Mouse (Mus musculus) heart, embryonic 11.5 days (tissue): ENCODE data around the gene Gm340. TPM values are rescaled to one million over a fixed set of nuclear protein-coding genes. Genes with fewer than 3 reads are reported as not detected.
A peak's percentile ranks its signal among the peaks of the same experiment; 100 is the strongest.

Source experiments
- ATAC-seq: fragments of 200-750 bp; cut with Nextera tagmentation; replicated peaks from 2 replicates; pipeline ENCODE4 v1.8.0; 2017; ENCODE audit warnings: moderate library complexity; ENCODE audit not compliant: insufficient number of reproducible peaks, low FRiP score, low TSS enrichment
- H3K27ac ChIP-seq: fragments of 300-500 bp; sonication (generic); 2 replicates; pipeline ENCODE4 v1.5.1; 2014; ENCODE audit warnings: mild to moderate bottlenecking, low read depth, low read length
- H3K27me3 ChIP-seq: fragments of 300-500 bp; sonication (generic); 2 replicates; pipeline ENCODE4 v1.6.1; 2014; ENCODE audit warnings: mild to moderate bottlenecking, low read length, mixed read lengths; ENCODE audit not compliant: control insufficient read depth, insufficient read depth
- H3K36me3 ChIP-seq: fragments of 300-500 bp; sonication (generic); 2 replicates; pipeline ENCODE4 v1.6.1; 2014; ENCODE audit warnings: mild to moderate bottlenecking, low read length, moderate library complexity, mixed read lengths; ENCODE audit not compliant: control insufficient read depth, insufficient read depth
- H3K4me1 ChIP-seq: fragments of 300-500 bp; sonication (generic); 2 replicates; pipeline ENCODE4 v1.6.1; 2014; ENCODE audit warnings: low read length; ENCODE audit not compliant: control insufficient read depth, insufficient read depth
- H3K4me2 ChIP-seq: fragments of 300-500 bp; sonication (generic); 2 replicates; pipeline ENCODE4 v1.6.1; 2014; ENCODE audit warnings: mild to moderate bottlenecking, moderate library complexity
- H3K4me3 ChIP-seq: fragments of 300-500 bp; sonication (generic); 2 replicates; pipeline ENCODE4 v1.5.1; 2014; ENCODE audit warnings: low read depth, low read length
- H3K9ac ChIP-seq: fragments of 300-500 bp; sonication (generic); 2 replicates; pipeline ENCODE4 v1.6.1; 2014; ENCODE audit warnings: mild to moderate bottlenecking, low read depth, low read length, moderate library complexity
- H3K9me3 ChIP-seq: fragments of 300-500 bp; sonication (generic); replicated peaks from 2 replicates; pipeline ENCODE4 v1.6.1; 2016; ENCODE audit warnings: low read length; ENCODE audit not compliant: control insufficient read depth
- WGBS: fragments of 180-500 bp; shearing (Covaris S2); extraction: QIAGEN DNeasy Blood & Tissue Kit; methylation state at CpG from one replicate; pipeline ENCODE4 v1.1.7; 2014; ENCODE audit not compliant: insufficient replicate concordance; 5-methylcytosine and 5-hydroxymethylcytosine counted together
- polyA plus RNA-seq: library from polyadenylated mRNA; unstranded; fragments of >200 nt; fragmentation: Nextera tagmentation; extraction: Ambion mirVana; gene quantifications from 2 replicates; pipeline ENCODE4 v1.2.1, GENCODE M21; 2014

Gene Gm340
- polyA plus RNA-seq, 1 experiment from 2014 or later, result 3.7 TPM

DNA sequence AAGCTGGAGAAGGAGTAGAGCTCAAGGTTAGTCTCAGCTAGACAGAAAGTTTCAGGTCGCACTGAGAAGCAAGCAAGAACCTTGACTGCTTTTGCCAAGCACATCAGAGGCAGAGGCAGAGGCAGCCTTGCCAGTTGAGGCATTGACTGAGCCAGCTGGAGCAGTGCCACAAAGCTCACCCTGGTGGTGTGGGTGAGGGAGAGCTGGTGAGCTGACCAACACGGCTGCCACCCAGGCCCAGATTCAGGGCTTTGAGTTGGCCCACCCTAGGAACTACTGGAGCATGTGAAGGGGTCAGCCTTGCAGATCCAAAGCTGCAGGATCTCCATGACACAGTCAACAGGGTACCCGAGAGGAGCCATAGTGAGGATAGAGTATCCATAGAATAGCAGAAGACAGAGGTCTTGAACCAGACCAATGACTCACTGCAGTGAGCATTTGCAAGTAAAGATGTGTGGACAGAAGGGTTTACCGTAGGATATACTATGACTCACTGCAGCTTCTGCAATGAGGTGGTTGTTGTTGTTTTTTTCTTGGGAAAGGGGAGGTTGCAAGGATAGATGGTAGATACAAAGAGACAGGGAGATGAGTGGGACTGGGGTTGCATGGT is 2.8 kb upstream of the Gm340 start:
- no peak overlapping the region for H3K9ac ChIP-seq

DNA sequence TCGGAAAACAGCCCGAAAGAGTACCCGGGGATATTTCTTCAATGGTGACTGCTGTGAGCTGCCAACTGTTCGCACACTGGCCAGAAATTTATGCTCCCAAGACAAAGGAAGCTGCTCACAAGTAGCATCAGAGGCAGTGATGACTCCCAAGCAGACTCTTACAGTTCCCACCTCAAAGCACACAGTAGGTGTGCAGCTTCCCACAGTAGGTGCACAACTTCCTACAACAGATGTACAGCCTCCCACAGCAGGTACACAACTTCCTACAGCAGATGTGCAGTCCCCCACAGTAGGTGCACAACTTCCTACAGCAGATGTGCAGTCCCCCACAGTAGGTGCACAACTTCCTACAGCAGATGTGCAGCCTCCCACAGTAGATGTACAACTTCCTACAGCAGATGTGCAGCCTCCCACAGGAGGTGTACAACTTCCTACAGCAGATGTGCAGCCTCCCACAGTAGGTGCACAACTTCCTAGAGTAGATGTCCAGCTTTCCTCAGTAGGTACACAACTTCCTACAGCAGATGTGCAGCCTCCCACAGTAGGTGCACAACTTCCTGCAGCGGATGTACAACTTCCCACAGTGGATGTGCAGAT is 846 bp downstream of the Gm340 start:
- Histone ChIP-seq H3K36me3 (peaks cover 9% of the 10 kb centered on the region; the same call in 1 of the 2 replicates), H3K4me1 (no peaks in the 10 kb centered on the region), H3K4me3 (no peak overlapping the region), H3K27me3 (no peaks in the 10 kb centered on the region), H3K27ac (no peak overlapping the region), H3K9me3 (no peaks in the 10 kb centered on the region), H3K4me2 (no peak overlapping the region), H3K9ac (no peak overlapping the region)
- WGBS, result 90% methylated on average over 5 of the region's 5 CpGs
- ATAC-seq, result no peak

More for the DNA sequence above, 2.8 kb upstream of the Gm340 start:
- Histone ChIP-seq H3K9me3 (no peaks in the 10 kb centered on the region), H3K27ac (no peak overlapping the region), H3K4me1 (no peaks in the 10 kb centered on the region), H3K27me3 (no peaks in the 10 kb centered on the region), H3K4me2 (no peak overlapping the region), H3K4me3 (no peak overlapping the region), H3K36me3 (peaks cover 9% of the 10 kb centered on the region; the same call in 1 of the 2 replicates)
- WGBS, result 91% methylated on average over 4 of the region's 4 CpGs
- 0 out of 2 replicates have a peak, but pooled peaks have one; percentile 22 for ATAC-seq

DNA sequence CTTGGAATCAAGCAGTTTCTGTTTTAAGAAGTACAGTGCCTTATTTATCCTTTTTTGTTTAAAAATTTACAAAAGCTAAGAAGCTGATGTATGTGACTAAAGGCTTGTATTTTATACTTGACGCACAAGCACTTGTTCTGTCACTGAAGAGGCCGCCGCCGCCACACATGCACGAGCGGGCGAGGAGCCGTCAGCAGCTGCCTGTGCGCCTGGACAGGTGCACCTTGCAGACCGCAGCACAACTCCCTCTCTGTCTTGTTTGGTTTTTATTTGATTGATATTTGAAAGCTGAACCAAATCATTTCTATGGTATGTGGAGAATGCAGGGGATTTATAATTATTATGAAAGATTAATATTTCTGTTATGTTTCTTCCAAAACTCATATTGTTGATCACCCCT is 4.6 kb downstream of the Gm340 start:
- no peak overlapping the region for H3K4me3 ChIP-seq
- H3K27ac ChIP-seq, result no peak overlapping the region
- H3K4me2 ChIP-seq, result no peak overlapping the region
- H3K4me1 ChIP-seq, result peaks cover 2% of the 10 kb centered on the region; the same call in 1 of the 2 replicates
- H3K27me3 ChIP-seq, result no peaks in the 10 kb centered on the region
- no peak for ATAC-seq
- no peaks in the 10 kb centered on the region for H3K9me3 ChIP-seq
- no peak overlapping the region for H3K9ac ChIP-seq
- peaks cover 9% of the 10 kb centered on the region; the same call in 1 of the 2 replicates for H3K36me3 ChIP-seq
- 94% methylated on average over 10 of the region's 10 CpGs for WGBS

DNA sequence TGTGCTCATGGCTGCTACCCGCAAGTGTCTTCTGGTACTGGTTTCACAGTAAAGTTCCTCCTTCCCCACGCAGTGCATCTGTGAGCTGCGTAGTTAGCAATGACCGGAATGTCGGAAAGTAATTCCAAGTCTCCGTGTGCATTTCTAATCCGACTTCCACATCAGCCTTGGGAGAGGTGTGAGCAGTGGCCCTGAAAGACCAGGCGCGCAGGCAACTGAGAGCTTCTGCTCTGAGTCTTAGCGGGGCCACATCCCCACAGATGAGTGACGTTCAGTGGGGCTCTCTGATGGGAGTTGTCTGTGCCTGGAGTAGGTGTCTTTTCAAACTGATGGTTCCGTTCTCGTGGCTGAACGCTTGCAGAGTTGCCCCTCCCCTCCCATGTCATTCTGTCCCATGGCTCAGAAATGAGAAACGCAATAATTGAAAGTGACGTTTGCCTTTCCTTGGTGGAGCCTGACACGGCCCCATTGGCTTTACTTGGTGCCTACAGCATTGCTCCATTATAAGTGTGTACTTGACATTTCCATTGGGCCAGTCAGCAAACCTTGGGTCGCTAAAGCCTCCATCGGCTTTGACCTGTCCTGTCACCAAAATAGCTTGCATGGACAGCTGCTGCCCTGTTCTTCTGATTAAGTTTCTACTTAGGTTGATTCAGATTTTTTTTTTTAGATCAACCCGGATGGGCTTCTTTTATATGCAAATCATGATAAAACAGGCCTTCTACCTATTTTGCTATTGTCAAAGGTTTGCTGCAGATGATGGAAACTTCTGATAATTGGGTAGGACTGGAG is 5.5 kb downstream of the Gm340 start:
- ATAC-seq, result no peak
- Histone ChIP-seq H3K4me3 (no peak overlapping the region), H3K9me3 (no peaks in the 10 kb centered on the region), H3K4me1 (peaks cover 2% of the 10 kb centered on the region; the same call in 1 of the 2 replicates), H3K27me3 (no peaks in the 10 kb centered on the region), H3K4me2 (no peak overlapping the region), H3K9ac (no peak overlapping the region), H3K27ac (no peak overlapping the region), H3K36me3 (peaks cover 7% of the 10 kb centered on the region; the same call in 1 of the 2 replicates)
- 88% methylated on average over 20 of the region's 20 CpGs for WGBS

DNA sequence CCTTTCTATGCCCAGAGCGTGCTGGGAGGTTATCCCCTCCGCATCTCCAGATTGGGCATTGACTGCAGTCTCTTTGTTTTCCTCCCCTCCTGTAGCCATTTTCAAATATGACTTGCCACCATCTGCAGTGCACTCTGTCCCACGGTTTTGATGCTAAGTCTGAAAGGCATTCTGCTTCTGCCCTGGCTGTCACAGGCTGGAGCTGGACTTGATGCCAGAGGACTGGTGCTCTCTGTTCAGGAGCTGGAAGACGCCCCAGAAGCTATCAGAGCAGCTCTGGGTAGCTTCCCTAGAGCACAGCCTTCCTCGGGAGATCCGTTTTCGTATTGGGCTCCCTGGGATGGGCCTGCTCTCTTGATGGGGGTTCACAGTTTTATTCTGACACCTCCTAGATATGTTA is 6.9 kb downstream of the Gm340 start:
- Histone ChIP-seq H3K9me3 (no peaks in the 10 kb centered on the region), H3K4me2 (no peak overlapping the region), H3K36me3 (peaks cover 1% of the 10 kb centered on the region; the same call in 1 of the 2 replicates), H3K9ac (no peak overlapping the region), H3K4me1 (peaks cover 2% of the 10 kb centered on the region; the same call in 1 of the 2 replicates), H3K27me3 (no peaks in the 10 kb centered on the region), H3K27ac (no peak overlapping the region), H3K4me3 (no peak overlapping the region)
- WGBS, result 80% methylated on average over 7 of the region's 7 CpGs
- no peak for ATAC-seq

DNA sequence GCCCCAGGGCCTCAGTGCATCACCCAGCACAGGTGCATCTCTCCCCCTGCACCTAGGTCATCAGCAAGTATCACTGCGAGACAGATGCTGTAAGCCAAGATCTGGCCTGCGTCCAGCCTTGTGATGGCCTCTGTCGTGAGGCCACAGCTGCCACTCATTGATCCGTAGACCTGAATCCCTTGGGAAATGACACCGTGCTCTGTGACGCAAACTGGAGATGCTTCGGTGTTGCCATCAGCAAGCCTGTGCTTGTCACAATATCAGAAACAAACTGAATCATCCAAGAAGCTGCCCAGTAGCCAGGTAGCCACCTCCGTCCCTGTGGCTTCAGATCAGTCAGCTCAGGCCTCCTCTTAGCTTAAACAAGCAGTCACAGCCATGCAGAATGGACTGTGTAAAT is 7.5 kb downstream of the Gm340 start:
- 90% methylated on average over 8 of the region's 8 CpGs for WGBS
- H3K36me3 ChIP-seq, result no peaks in the 10 kb centered on the region; the same call in 1 of the 2 replicates

DNA sequence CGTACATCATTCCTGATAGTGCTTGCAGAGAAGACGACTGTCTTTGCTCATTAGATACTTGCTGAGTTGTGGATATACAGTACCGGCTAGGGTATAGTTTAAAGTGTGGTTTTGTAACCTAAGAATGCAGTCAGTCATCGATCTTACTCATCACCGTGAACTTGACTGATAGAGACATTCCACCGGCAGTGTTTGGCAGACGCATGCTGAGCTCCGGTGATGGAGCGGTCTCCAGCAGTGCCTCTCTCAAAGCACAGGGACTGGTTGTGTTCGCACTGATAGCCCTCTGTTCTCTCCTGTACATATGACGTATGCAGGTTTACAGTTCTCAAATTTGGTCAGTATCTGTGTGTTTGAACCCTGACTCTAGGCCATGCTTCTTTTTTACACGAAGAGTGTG is 9.6 kb downstream of the Gm340 start:
- Histone ChIP-seq H3K4me2 (no peak overlapping the region), H3K9me3 (no peaks in the 10 kb centered on the region), H3K27ac (no peak overlapping the region), H3K4me3 (no peak overlapping the region), H3K27me3 (no peaks in the 10 kb centered on the region), H3K9ac (no peak overlapping the region), H3K4me1 (peaks cover 12% of the 10 kb centered on the region), H3K36me3 (no peaks in the 10 kb centered on the region; the same call in 1 of the 2 replicates)
- ATAC-seq, result no peak
- 53% methylated on average over 12 of the region's 12 CpGs for WGBS

More for the DNA sequence above, 7.5 kb downstream of the Gm340 start:
- Histone ChIP-seq H3K9ac (no peak overlapping the region), H3K27ac (no peak overlapping the region), H3K4me3 (no peak overlapping the region), H3K27me3 (no peaks in the 10 kb centered on the region), H3K4me1 (peaks cover 2% of the 10 kb centered on the region; the same call in 1 of the 2 replicates), H3K4me2 (no peak overlapping the region), H3K9me3 (no peaks in the 10 kb centered on the region)
- ATAC-seq, result no peak

DNA sequence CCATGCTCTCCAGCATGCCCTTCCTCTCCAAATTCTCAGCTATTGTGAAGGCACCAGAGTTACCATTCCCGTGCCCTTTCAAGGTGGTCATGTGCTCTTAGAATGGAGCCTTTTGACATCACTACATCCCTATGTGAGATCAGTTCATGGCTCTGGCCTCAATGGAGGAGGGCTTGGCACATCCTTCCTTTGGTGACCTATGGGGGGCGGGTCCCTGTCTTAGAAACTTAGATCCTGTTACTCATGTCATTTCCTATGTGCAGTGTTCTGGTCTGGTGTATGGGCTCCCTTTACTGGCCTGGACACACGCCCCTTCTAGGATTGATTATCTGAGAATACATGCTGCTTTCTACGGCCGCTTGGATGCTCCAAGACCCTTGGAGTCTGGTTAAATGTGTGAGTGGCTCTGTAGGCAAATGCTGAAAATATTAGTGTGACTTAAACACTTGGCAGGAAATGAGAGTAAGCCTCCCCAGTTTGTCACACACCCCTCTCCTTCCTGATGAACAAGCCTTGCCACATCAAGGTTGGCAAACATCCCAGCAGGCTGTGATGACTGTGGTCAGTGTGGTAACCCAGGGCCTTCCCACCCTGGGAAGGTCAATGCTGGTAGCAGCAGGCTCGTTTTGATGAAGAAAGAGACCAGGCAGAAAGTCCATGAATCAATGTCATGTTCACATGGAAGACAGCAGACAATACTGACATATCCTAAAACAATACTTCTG is 15.2 kb downstream of the Gm340 start:
- Histone ChIP-seq H3K4me2 (no peak overlapping the region), H3K9ac (no peak overlapping the region), H3K36me3 (no peaks in the 10 kb centered on the region; the same call in 1 of the 2 replicates), H3K9me3 (no peaks in the 10 kb centered on the region), H3K27me3 (no peaks in the 10 kb centered on the region), H3K4me3 (no peak overlapping the region), H3K4me1 (peaks cover 13% of the 10 kb centered on the region), H3K27ac (no peak overlapping the region)
- ATAC-seq, result no peak
- 71% methylated on average over 6 of the region's 6 CpGs for WGBS
